Mouse (Mus musculus): ENCODE data around the gene Fam71e2.
"Not testable (repeated sequence)": the region's sequence is repeated elsewhere in the genome, so short reads cannot be mapped to it uniquely, and the experiment has no call there.

Fam71e2 gene

GRCm38 (mm10) chr7:4771202-4771601, at the start of gene Fam71e2:
Gene Fam71e2 (minus strand): TSS chr7:4771302.
- no peak for DNase-seq

GRCm38 (mm10) chr7:4816559-4816958, 45.5 kb upstream of the Fam71e2 start:
- DNase-seq: no peak

DNA sequence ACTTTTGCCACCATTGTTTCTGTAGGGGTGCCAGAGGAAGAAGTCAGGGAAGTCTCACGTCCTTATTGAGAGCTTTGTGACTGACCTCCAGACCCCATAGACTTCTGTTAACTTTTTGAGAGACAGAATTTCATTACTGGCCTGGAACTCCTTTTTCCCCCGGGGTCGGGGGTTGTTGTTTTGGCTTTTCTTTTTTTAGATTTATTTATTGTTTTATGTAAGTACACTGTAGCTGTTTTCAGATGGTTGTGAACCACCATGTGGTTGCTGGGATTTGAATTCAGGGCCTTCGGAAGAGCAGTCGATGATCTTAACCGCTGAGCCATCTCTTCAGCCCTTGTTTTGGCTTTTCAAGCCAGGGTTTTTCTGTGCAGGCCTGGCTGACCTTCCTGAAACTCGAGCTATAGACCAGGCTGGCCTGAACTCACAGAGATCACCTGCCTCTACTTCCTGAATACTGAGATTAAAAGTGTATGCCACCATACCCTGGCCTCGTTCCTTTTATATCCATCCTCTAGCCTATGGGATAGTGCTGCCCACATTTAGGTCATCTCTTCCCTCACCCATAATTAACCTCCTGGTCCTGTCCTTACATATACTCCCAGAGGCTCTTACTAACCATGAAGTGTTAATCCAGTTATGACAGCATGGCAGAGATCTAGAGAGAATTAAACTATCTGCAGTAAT, 42.1 kb upstream of the Fam71e2 start:
- DNase-seq: no peak

DNA sequence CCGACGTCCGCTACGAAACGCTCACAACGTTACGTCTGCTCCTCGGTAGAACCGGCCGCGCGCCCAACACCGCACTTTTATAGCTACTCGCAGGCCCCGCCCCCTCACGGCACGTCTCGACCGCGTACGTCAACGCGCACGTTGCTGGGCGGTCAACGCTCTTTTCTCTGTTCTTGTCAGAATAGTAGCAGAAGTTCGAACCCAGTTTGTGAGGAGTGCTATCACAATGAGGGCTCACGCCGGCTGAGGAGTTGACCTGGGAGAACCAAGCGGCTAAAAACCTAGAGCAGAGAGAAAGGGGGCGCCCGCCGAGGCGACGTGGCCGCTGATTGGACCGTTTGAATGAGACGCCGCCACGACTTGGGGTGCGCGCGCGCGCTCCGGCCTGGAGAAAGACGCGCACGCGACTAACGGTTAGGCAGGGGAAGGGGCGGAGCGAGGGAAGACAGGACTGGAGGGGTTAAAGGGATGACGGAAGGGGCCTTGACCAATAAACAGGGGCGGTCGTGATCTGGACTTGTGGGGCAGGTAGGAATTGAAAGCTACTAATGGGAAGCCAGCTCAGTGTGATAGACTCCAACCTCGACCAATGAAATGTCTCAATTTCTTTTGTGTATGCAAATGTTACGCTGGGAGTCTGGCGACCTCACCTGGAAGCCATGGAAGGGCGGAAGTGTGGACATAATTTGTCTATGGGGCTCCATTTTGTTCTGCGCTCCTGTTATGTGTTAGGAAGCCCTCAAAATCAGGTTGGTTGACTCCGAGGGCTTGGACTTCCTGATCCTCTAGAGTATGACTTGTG, 41.4 kb upstream of the Fam71e2 start, which contains the start of gene Ube2s:
TSS of gene Ube2s (minus strand) at position 288 of the 802 bp plus-strand sequence.
- DNase-seq: peak; percentile 99

GRCm38 (mm10) chr7:4811842-4812302, 40.8 kb upstream of the Fam71e2 start:
- DNase-seq: peak; percentile 44

GRCm38 (mm10) chr7:4811131-4811530, 40.0 kb upstream of the Fam71e2 start:
- DNase-seq: not testable (repeated sequence)

DNA sequence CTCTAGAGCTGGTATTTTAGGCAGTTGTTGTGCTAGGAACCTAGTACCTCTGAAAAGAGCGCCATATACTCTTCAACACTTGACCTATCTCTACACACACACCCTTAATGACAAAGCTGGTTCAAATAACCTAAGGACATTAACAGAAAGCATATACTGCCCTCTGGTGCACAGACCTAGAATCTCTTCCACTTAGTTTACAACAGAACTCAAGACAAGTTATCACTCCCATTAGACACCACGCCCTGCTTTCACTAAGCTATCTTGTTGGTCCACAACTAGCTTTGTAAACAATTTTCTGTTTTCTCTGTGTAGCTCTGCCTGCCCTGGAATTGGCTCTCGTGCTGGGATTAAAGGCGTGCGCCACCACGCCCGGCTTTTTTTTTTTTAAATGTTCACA, 35.6 kb upstream of the Fam71e2 start:
- peak; percentile 59 for DNase-seq

DNA sequence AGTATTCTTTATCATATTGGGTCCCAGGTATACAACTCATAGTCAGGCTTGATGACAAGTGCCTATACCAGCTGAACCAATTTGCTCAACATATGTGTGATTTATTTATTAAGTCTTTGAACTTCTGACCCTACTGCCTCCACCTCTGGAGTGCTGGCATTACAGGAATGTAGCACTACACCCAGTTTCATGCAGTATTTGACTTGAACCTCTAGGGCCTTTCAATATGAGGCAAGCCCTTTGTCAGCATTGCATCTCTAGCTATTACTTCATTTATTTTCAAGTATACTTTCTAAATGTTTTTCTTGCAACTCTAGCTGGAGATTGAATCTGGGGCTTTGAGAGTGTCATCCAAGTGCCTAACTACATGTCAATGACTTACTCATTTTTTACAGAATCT, 31.1 kb upstream of the Fam71e2 start:
- DNase-seq: no peak

- DNase-seq: no peak
Measured at GRCm38 (mm10) chr7:4795767-4796433, 24.8 kb upstream of the Fam71e2 start.

GRCm38 (mm10) chr7:4794631-4795168, 23.6 kb upstream of the Fam71e2 start:
- DNase-seq: no peak

- no peak for DNase-seq
Measured at GRCm38 (mm10) chr7:4793674-4794073, 22.6 kb upstream of the Fam71e2 start.

DNA sequence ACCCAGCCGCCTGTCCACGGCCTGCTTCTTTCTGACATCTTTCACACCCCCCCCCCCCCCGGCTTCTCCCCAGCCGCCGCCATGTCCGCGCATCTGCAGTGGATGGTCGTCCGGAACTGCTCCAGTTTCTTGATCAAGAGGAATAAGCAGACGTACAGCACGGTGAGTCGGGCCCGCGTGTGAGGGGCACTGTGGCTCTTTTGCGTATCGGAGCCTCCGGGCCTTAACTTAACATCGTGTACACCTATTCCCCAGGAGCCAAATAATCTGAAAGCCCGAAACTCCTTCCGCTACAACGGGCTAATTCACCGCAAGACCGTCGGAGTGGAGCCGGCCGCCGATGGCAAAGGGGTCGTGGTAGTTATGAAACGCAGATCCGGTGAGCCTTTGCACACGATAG, 22.1 kb upstream of the Fam71e2 start:
- not testable (repeated sequence) for DNase-seq

DNA sequence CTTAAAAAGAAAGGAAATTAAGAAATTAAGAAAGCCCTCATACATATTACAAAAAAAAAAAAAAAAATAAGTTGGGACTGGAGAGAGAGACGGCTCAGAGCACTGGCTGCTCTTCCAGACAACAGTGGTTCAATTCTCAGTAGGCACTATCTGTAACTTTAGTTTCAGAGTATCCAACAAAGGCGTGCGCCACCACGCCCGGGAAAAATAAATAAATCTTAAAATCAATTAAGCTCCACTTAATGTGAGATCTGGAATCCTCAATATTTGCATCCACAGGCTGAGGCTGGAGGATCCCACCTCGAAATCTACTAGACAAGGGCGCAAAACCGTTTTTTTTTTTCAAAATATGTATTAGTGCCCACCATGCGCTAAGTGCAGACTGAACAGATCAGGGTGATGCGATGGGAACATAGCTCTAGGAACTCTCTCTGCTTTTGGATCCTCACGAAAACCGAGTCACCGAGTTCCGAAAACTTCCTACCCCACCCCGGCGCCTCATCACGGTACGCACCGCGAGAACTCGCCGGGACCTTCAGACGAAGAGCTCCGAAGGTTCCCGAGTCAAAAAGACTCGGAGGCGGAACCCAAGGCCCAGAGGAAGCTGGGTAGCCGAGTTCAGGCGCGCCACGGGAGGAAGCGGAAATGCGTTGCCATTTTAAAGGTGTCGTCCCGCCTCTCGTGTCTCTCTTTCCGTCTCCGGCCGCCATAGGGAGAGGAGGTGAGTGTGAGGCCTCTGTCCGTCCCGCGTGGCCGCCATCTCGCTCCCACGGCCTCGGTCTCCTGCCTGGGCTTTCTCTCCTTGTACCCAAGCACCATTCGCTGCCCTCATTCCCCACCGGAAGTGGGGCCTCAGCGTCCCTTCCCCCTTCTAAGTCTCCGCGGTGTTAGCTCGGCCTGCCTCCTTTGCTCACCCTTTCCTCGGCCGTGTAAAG, 21.4 kb upstream of the Fam71e2 start, which contains the start of gene Rpl28:
TSS of gene Rpl28 (plus strand) at position 597 of the 935 bp plus-strand sequence.
- peak; percentile 96 for DNase-seq

DNA sequence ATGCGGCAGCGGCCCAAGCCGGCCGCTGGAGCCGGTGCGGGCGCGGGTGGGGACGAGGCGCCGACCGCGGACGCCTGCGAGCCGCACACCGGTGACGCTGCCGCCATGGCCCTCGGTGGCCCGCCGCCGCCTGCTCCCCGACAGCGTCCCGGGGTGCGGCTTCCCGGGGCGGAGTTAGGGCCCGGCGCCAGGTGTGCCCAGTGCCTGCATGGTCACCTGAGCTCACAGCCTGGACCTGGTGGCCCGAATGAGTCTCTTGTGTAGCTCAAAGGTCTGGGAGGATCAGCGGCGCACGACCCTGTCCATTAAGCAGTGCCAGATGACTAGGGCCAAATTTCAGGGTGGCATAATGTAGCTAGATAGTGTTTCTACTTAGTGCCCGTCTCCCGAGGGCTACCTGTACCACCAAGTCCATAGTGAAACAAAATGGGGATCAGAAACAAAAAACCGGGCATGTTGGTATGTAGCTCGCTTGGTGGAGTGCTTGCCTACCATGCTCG, 18.4 kb upstream of the Fam71e2 start, which contains the start of gene Tmem238:
TSS of gene Tmem238 (minus strand) at position 221 of the 500 bp plus-strand sequence.
- peak; percentile 73 for DNase-seq

DNA sequence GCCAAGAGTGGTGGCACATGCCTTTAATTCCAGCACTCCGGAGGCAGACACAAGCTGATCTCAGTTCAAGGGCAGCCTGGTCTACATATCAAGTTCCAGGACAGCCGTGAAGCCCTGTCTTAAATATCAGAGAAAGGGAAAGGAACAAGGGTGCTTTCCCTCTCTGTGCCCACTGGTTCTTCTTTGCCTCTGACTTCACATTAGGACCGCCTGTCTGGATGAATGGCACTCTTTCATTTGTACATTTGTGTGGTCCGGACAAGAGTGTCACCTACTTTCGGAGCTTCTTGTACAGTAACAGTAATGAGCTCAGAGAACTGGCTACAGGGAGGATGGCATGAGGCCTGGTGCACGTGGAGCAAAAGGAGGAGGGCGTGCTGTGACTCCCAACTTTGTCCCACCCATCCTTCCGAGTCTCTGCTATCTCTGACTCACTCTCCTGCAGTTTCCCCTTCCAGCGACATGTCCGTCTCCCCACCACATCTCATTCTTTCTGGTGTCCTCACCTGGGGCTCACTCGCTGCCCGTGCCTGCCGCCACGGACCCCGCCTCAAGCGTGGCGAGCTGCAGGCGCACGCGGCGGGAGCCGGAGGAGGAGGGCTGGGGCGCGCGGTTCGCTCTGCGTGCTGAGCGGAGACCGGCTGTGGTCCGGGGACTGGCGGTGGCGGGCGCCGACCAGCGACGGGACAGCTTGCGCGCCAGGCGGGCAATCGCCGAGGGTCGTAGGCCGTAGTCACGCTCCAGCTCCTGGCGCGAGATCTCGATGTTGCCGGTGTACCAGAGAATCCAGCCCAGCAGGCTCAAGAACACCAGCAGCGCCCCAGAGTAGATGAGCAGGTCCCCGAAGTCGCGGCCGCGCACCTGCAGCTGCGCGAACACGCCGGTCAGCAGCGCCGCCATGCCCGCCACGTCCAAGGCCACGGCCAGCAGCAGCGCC, 17.7 kb upstream of the Fam71e2 start:
- DNase-seq: peak; percentile 68

DNA sequence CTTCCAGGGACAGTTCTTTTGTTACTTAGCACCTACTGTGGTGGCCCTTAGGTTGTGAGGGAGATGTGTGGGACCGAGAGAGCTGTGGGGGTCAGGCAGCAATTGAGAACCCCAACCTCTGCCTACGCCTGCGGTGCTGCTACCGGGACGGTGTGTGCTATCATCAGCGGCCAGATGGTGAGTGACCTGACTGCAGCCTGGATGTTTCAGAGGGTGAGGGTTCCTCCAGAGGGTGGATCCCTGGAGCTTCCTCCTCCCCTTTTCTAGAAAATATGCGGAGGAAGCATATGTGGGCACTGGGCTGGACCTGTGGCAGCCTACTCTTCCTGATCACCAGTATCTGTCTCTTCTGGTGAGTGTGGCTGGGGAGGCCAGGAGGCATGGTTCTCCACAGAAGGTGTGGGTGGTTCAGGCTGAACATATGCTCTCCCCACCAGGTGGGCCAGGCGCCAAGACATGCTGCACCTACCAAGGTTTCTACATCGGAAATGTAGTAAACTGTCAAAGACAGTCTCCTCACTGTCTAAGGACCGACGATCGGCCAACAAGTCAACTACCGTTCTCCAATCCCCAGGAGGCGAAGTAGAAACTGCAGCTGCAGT, 12.7 kb upstream of the Fam71e2 start:
- DNase-seq: peak; percentile 50

GRCm38 (mm10) chr7:4782759-4783158, 11.7 kb upstream of the Fam71e2 start, which contains the start of the genes Il11 and Tmem190:
Gene Il11 (minus strand): TSS chr7:4782859.
Gene Tmem190 (plus strand): TSS chr7:4782937.
- DNase-seq: no peak

DNA sequence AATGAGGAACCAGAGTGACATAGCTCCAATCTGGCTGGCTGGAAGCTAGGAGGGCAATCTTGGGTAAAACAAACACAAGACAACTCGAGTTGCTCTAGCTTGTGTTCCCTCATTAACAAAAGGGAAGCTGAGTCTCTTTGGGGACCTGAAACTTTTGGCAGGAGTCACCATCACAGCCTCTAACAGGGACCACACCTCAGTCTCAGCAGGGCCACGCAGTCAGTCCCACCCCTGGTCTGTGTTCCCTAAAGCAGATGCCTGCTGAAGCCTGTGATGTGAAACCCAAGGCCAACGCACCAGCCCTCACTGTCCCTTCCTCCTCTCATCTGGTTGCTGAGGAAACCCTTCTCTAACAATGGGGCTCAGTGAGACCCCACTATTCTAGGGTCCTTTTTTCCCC, 11.0 kb upstream of the Fam71e2 start:
- DNase-seq: no peak

DNA sequence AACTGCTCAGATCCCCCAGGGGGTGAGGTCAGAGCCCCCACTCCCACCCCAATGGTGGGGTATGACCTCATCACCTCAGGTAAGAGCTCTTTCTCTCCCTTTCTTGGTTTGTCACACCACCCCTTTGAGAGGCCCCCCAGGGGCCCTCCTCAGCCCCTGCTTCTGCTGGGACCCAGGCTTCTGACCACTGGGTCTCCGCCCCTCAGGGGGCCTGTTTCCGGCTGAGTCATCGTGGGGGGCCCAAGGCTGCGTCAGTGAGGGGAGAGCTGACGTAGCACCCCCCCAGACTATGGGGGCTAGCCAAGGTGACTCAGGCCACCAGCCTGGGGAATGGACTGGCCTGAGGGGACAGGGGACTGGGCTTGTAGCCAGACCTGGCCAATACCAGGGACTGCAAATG, 8.8 kb upstream of the Fam71e2 start:
- DNase-seq: no peak

All from liver (tissue).